Mouse (Mus musculus) 3134 (cell line): Measurements from ENCODE around the gene Mettl2.

Experiments used
- DNase-seq: peaks from one replicate; pipeline ENCODE4 v3.0.0-alpha.2; 2011; ENCODE audit warnings: low spot score; ENCODE audit not compliant: insufficient read length; ENCODE audit errors: extremely low read depth

Gene Mettl2

DNA sequence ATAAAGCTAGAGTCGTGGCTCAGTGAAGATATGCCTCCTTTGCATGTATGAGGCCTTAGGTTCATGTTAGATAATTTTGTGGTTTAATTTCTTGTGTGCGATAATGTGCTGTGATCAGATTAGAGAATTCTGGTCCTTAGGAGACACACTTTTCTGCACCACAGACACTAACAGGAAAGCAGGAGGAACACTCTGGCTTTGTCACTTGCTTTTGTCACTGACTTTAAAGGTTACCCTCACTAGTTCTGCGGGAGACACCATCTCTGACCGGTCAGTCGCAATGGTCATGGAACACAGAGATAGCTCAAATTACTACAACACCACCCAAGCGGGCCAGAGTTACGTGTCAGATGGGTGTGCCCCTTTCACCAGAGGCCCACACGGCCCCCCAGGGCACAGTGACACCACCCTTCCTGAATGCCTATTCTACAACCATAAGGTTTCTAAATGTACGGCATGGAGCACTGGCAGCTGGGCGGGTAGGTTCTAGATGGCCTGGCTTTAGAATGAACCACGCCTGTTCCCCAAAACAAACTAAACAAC lies 26.2 kb downstream of the Mettl2 start:
- DNase-seq: peak; percentile 34

DNA sequence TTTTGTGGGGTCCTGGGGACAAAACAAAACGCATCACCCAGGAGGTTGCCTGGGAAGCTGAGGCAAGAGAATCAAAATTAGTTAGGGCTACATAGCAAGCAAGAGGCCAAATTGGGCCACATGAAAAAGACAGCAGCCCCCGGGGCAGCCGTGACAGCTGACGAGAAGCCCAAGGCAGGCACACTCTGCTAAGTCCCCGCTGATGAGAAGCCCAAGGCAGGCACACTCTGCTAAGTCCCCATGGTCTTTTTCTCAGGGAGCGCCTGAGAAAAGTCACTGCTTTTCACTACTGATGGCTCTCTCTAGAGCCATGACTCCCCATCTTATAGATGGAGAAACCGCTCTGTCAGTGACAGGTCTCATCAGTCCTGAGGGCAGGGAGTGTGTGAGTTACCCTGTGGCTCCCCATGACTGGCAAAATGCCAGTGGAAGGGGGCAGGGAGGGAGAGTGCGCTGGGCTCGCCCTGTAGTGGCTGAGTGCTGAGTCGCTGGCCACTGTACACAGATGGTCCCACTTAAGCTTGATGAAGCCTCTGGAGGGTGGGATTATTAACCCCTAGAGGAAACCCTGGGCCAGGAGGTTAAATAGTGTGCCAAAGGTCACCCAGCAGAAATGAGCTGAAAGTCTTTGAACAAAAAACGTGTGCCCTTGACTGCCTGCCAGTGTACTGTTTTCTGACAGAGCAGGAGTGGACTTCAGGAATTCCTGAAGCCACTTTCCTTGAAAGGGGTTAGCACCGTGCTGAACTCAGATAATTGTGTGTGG lies 27.0 kb downstream of the Mettl2 start:
- DNase-seq: peak; percentile 68

DNA sequence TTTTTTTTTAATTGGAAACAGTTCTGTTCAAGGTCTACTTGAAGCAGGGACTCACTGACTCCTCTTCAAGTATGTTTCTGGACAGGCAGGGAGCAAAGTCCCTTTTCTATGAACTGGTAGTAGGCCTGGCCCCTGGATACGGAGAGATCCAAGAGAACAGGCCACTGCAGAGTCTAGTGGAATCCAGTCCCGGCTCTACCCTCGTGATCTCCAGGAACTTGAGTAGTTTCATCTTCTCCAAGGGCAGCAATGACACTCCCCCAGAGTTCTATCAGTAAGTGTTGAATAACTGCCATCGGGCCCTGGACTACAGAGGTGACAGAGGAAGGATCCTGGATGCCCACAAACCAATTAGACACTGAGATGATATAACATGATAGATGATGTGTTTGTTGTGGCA lies 29.7 kb downstream of the Mettl2 start:
- no peak for DNase-seq

DNA sequence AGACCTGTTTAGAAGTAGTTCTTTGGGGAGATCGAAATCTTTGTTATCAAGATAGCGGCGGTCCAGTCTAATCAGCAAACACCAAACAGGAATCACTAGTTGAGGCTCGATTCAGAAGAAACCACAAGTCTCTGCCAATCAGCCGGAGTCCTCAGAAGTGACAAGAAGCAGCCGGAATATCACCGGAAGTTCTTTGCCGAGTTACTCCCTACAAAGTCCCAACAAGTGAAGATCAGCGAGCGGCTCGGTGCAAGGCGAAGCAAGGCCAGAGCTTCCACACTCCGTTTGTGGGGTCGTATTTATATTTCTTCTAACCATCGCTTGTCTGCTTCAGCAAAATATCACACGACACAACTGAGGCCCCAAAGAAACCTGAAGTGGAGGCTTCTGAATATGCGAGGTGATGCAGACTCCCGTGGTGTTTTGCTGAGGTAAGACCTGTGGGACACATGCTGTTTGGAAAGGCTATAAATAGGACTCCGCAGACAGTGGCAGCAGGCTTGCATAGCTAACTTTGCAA lies 30.6 kb downstream of the Mettl2 start:
- no peak for DNase-seq

DNA sequence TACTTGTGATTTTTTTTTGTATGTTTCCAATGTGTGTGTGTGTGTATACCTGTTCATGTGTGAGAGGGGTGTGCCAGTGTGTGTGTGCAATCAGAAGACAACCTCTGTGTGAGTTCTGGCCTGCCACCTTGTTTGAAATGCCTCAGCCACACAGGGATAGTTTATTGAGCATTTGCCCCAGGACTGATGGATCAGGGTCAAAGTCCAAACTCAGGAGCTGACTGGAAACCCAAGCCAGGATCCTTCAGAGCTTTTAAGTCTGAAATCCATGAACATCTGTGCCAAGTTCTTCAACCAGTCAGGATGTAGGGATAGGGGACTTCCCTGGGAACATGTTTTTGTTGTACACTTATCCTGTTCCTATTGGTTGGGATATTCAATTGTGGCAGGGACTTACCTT lies 31.8 kb downstream of the Mettl2 start:
- no peak for DNase-seq

DNA sequence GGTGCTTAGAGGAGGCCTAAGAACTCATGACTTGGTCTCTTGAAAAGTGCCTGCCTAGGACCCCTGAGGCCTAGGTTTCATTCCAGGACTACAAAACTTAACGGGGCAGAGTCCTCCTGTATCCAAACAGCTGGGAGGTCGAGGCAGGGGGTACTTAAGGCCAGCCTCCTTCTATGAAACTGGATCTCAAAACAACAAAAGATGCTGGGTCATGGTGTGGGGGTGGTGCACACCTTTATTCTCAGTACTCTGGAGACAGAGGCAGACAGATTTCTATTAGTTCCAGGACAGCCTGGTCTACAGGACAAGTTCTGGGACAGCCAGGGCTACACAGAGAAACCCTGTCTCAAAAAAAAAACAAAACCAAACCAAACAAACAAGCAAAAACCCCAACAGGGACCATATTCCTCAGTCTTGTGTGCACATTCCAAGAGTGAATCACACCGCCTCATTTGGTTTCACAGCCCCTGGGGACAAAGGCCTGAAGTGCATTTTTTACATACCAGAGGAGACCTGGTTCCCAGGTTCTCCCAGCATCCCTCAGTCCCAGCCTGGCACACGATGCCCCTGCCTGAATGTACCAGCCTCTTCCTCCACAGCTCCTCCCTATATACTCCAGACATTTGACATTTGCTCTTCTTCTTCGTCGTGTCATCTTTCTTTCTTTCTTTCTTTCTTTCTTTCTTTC lies 33.6 kb downstream of the Mettl2 start:
- peak; percentile 74 for DNase-seq

DNA sequence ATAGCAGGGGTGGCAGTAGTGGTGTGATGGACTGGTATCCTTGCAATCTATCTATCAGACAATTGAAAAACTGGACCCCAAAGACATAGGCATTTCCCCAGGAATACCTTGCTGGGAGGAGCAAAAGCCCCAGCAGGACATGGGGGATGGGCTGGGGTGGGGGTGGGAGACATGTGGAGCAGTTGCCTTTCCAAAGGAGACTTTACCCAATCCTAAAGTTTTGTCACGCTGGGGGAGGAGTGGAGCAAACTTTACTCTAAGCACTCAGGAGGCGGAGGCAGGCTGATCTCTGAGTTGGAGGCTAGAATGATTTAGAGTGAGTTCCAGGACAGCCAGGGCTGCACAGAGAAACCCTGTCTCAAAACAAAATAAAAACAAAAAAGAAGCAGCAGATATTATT lies 35.2 kb downstream of the Mettl2 start:
- DNase-seq: no peak

DNA sequence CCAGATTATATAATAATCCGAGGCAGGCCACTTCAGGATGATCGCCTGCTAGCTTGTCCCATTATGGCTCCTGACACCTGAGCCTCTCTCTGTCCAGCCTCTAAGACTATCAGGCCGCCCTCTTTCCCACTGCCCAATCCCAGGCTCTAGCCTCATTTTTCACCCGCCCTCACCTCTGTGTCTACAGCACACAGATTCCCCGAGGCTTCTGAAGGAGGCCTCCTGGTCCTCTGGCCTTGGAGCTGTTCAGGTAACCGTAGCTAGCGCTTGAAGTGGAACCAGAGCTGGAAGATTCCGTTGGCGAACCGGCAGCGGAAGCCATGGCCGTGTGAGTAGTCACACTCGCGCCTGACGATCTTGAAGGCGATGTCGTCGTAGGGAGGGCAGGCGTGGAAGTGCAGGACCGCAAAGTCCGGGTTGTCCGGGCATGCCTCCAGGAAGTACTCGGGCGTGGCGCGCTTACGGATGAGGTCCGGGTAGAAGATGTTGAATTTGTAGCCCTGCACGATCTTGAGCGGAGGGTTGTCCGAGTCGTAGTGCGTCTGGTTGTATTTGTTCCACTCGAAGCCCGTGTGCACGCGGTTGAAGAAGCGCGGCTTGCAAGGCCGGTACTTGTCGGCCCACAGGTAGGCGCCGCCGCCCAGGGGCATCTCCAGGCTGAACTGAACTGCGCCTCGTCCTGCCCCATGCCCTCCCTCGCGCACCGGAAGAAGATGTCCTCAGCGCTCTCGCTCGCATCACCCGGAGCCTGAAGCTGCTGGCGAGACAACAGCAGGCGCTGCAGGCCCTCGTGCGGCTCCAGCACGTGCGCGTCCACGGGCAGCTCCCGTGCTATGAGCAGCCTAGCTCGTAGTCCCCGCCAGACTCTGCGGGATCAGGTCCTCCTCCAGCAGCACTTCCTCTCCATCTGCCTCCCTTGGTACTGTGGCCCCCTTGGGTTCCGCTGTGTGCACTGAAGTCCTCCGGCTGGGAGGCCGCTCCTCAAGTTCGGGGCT lies 38.6 kb downstream of the Mettl2 start:
- no peak for DNase-seq

DNA sequence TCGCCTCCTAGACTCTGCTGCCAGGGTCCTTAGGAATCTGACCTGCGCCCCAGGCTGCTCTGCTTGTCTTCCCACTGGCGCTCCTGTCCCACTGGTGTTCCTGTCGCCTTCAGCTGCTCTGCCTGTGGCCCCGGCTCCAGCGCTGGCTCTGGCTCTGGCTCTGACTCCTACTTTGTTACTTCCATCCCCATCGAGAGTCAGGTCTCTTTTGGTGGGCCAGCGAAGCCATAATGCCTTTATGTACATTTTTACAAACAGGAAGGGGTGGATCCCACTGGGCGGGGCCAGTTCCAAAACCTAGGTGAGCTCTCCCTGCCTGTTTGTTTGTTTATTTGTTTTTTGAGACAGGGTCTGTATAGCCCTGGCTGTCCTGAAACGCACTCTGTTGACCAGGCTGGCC lies 40.6 kb downstream of the Mettl2 start:
- no peak for DNase-seq

DNA sequence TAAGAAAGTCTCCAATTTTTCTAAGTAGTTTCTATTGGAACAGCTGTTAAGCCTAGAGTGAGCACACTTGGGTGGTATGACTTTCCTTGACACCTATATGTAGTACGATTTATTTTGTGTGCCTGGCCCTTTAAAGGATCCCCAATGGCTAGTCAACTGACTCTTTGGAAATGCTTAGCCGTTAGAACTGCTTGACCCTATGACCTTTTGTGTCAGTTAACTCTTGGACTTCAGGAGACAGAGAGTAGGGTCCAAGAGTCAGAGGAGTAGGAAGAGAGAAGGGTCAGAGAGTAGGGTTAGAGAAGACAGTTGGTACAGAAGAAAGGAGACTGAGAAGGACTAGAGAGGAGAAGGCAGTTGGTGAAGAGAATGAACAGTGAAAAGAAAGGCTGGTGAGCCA lies 52.3 kb downstream of the Mettl2 start, which contains the start of gene Tlk2:
Tlk2 (plus strand) TSS at position 292 of the 400 bp plus-strand sequence.
- DNase-seq: no peak

DNA sequence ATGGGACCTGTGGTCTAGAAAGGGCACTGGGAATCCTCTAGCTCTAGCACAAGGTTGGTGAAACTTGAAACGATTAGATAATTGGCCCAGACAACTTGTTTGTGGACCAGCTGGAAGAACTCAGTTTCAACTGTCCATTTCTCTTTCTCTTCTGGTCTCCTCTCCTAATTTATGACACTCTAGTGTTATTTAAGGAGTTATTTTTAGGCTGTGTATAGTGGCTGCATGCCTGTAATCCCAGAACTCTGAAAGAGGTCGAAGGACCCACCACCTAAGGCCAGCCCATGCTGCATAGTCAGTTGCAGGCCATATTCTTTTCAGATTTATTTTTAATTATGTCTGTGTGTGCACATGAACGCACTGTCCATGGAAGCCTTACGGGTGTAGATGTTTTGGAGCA lies 53.3 kb downstream of the Mettl2 start:
- DNase-seq: no peak

DNA sequence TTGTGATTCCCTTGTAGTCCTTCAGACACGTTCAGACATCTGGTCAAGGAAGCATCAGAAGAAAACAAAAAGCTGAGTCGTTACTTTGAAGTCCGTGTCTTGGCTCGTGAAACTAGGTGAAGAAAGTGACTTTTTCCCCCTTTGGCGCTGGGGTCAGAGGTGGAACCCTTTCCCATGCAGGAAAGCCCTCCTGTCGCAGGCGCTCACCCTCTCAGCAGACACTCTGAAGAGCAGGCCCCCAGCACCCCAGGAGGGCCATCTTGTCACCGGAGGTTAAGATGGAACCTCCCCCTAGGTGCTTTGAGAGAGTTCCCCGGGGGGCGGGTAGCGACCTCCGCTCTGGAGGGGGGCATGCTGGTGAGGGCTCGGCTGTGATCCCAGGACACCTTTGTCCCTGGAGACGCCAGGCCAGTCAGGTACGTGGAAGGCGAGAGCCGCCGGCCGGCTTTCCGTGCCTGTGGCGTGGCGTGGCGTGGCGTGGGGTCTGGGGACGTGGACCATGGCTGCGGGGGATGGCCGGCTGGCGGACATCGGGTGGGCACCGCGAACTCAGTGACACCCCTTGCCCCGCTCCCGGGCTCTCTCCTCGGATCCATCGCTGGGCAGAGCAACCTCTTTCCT lies 54.4 kb downstream of the Mettl2 start:
- DNase-seq: no peak

DNA sequence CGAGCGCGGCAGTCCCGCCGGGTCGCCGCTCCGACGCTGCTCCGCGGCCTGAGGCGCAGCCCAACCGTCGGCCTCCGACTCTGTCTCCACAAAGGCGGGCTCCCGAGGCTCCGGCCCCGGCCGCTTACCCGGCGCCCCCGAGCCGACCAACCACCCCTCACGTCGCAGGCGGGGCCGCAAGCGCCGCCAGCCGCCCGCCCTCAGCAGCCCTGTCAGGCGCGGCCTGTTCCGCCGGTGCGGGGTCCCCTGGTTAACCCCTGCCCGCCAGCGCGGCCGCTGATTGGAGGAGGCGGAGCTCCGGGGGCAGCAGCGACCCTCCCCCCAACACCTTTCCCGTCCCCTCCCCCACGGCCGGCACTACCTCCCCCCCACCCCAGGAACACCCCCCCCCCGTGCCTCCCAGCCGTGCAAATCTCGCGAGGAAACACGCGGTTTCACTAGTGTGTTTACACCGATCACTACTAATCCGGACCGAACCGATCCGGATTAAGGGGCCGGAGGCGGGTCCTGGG lies 55.0 kb downstream of the Mettl2 start:
- DNase-seq: peak; percentile 90

DNA sequence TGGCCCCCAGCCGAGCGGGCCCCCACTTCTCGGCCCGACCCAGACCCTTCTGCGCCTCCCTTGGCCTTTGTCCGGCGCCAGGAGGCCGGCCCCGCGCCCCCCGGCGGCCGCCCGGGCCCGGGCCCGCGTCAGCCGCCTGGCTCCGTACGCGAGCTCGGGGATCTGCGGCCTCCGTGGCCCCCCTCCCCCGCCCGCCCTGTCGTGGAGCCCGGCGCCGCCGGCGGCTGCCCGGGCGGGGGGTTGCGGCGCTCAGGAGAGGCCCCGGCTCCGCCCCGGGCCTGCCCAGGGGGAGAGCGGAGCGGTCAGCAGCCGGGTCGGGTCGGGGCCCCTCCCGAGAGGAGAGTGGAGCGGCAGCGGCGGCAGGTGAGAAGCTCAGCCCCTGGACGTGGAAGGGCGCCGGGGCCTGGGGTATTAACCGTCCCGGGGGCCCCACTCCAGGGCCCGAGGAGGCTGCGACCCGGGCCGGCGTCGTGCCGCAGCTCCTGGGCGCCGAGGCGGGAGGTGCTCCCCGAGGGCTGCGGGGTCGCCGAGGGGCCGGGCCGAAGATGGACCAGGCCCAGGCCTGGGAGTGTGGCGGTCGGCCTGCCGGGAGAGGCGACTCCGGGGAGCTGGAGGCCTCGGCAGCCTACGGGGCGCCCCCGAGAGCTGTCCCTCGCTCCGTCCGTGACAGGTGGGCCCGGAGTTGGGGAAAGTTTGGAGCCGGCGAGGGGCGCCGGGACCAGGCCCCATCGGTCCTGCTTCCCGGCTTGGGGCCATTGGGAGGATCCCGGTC lies 55.6 kb downstream of the Mettl2 start:
- peak; percentile 58 for DNase-seq

DNA sequence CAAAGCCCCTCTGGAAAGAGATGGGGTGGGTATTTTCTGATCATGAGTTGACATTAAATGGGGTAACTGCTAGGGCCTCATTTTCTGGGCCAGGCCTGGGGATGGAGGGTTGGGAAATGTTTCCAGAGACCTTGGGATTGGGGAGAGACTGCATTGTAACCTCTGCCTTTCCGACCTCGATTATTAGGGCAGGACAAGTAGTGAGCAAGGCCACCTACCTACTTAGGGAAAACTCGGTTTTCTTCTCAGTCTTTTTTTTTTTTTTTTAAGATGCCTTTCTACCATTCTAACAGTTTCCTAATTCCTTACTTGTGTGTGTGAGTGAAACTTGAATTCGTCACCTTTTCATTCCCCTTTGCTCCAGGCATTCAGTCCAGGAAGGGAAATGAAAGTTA lies 56.2 kb downstream of the Mettl2 start:
- no peak for DNase-seq

DNA sequence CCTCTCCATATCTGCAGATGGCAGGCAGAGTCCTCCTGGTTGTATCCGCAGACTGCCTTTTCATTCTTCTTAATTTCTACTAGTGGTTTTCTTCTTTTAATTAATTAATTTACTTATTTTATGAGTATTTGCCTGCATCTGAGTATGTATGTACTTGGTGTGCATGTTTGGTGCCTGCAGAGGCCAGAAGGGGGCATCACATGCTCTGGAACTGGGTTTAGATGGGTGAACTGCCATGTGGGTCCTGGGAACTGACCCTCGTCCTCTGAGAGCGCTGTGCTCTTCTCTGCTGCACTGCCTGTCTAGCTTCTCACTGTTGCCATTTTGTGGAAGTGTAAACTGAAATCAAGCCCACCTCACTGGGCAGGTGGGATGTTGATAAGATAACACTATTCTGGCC lies 58.5 kb downstream of the Mettl2 start:
- no peak for DNase-seq
